Mouse (Mus musculus): Measurements from ENCODE around the gene Fam168a. TPM values are rescaled to one million over a fixed set of nuclear protein-coding genes. Genes with fewer than 3 reads are reported as not detected.

Gene Fam168a
- total and polyA plus RNA-seq, 3 experiments, result 16.3 to 88.2 (median 49.3) TPM

DNA sequence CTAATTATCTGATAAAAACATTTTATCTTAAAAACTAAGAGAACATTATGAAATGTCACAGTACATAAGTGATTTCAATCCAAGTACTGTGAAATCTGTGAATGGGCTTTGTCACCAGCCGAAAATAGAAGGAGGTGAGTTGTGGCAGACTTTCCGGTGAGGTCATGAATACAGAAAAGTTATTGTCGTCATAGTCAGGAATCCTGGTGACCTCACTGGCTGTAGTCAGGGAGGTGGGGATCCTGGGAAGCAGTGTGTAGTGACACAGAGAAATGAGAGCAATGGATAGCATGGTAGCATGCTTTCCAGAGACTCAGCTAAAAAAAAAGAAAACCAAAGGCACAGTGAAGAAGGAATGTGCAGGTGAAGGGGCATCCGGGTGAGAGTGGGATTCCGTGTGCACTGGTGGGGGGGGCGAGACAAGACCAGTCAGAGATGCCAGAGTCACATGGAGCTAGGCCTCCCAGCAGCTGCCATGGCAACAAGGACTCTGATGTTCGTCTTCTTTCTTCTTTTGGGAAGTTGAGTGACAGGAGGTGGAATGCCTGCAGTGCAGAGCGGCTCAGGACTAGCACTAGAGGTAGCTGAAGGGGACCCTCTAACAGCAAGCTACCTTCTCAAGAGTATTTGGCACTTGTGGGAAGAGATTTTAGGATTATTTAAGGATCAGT is 109.6 kb downstream of the Fam168a start:
- peaks cover 31% of the 10 kb centered on the region for H3K36me3 ChIP-seq (replicated peaks)
- DNase-seq (ENCODE audit: low spot score), result no peak
- no peak for TF ChIP-seq CTCF (IDR thresholded peaks at IDR 0.05; ENCODE audit: low read depth, low read length)
- no peak for TF ChIP-seq POLR2AphosphoS5 (IDR thresholded peaks at IDR 0.05; ENCODE audit: insufficient replicate concordance, low read depth, low read length)
- TF ChIP-seq TAL1 (conservative IDR thresholded peaks at IDR 0.05; ENCODE audit: low read depth, low read length), result no peak
- no peak for TF ChIP-seq GATA1 (IDR thresholded peaks at IDR 0.05; ENCODE audit: borderline replicate concordance, low read length)
- no peak for TF ChIP-seq GATA2 (IDR thresholded peaks at IDR 0.05; ENCODE audit: borderline replicate concordance, low read depth, low read length)
- ATAC-seq (ENCODE audit: extremely low read depth, insufficient number of reproducible peaks, low FRiP score, poor library complexity, severe bottlenecking), result no peak
- no peaks in the 10 kb centered on the region for H3K9me3 ChIP-seq (replicated peaks)
- 0 out of 2 replicates have a peak, but pooled peaks cover 2% of the 10 kb centered on the region for H3K4me1 ChIP-seq (ENCODE audit: insufficient read depth, low read depth, low read length)
- no peak overlapping the region for H3K4me3 ChIP-seq (ENCODE audit: low read depth, low read length)
- no peaks in the 10 kb centered on the region for H3K27me3 ChIP-seq (ENCODE audit: insufficient read depth, low read length)

DNA sequence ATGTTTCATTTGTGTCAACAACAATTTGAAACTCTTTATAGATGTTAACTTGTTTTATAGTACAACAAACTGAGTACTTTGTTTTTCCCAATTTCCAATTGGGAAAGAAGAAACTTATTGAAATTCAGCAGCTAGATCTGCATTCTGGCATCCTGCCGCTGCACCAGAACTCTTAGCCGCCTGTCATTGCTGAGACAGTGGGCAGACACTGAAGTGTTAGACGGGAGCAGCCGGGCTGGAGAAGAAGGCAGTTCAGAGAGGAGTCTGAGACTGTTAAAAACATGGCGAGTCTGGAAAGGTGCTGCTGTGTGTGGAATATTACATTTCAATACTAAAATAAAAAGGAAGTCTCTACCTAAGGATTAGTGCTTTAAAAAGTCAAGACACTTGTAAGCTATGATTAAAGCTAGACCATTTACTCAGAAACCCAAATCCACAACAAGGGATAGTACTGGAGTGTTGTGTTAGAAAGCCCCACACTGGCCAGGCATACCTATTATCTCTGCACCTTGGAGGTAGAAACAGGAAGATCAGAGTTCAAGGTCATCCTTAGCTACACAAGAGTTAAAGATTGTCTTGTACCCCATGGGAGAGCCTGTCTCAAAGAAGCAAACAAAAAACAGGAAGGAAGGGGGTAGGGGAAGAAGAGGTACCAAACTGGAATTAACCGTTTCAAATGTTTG is 110.5 kb downstream of the Fam168a start:
- Histone ChIP-seq H3K4me1 (ENCODE audit: insufficient read depth, low read depth, low read length) (0 out of 2 replicates have a peak, but pooled peaks cover 2% of the 10 kb centered on the region), H3K9me3 (replicated peaks) (no peaks in the 10 kb centered on the region), H3K36me3 (replicated peaks) (peaks cover 31% of the 10 kb centered on the region), H3K4me3 (ENCODE audit: low read depth, low read length) (no peak overlapping the region), H3K27me3 (ENCODE audit: insufficient read depth, low read length) (no peaks in the 10 kb centered on the region)
- no peak for TF ChIP-seq GATA2 (IDR thresholded peaks at IDR 0.05; ENCODE audit: borderline replicate concordance, low read depth, low read length)
- no peak for TF ChIP-seq CTCF (IDR thresholded peaks at IDR 0.05; ENCODE audit: low read depth, low read length)
- no peak for TF ChIP-seq TAL1 (conservative IDR thresholded peaks at IDR 0.05; ENCODE audit: low read depth, low read length)
- no peak for TF ChIP-seq GATA1 (IDR thresholded peaks at IDR 0.05; ENCODE audit: borderline replicate concordance, low read length)
- no peak for TF ChIP-seq POLR2AphosphoS5 (IDR thresholded peaks at IDR 0.05; ENCODE audit: insufficient replicate concordance, low read depth, low read length)
- DNase-seq (ENCODE audit: low spot score), result no peak
- ATAC-seq (ENCODE audit: extremely low read depth, insufficient number of reproducible peaks, low FRiP score, poor library complexity, severe bottlenecking), result no peak

DNA sequence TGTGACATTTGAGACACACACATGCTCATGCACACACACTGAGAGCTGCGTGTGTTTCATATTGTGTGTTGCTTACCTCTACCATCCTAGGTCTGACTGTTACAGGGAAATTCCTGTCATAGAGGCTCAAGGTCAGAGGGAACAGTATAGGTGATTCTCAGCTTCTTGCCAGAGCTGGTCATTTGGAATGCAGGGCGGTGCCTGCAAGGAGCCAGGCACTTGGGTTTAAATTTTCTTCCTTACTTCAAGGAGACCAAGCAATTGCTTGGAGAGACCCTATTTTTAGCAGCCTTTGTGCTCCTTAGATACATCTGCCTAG is 111.0 kb downstream of the Fam168a start:
- TF ChIP-seq TAL1 (conservative IDR thresholded peaks at IDR 0.05; ENCODE audit: low read depth, low read length), result no peak
- no peak for TF ChIP-seq GATA1 (IDR thresholded peaks at IDR 0.05; ENCODE audit: borderline replicate concordance, low read length)
- TF ChIP-seq GATA2 (IDR thresholded peaks at IDR 0.05; ENCODE audit: borderline replicate concordance, low read depth, low read length), result no peak
- TF ChIP-seq CTCF (IDR thresholded peaks at IDR 0.05; ENCODE audit: low read depth, low read length), result no peak
- no peak for TF ChIP-seq POLR2AphosphoS5 (IDR thresholded peaks at IDR 0.05; ENCODE audit: insufficient replicate concordance, low read depth, low read length)
- Histone ChIP-seq H3K27me3 (ENCODE audit: insufficient read depth, low read length) (no peaks in the 10 kb centered on the region), H3K4me1 (ENCODE audit: insufficient read depth, low read depth, low read length) (0 out of 2 replicates have a peak, but pooled peaks cover 2% of the 10 kb centered on the region), H3K4me3 (ENCODE audit: low read depth, low read length) (no peak overlapping the region), H3K9me3 (replicated peaks) (no peaks in the 10 kb centered on the region), H3K36me3 (replicated peaks) (peaks cover 30% of the 10 kb centered on the region)
- ATAC-seq (ENCODE audit: extremely low read depth, insufficient number of reproducible peaks, low FRiP score, poor library complexity, severe bottlenecking), result no peak
- DNase-seq (ENCODE audit: low spot score), result no peak

DNA sequence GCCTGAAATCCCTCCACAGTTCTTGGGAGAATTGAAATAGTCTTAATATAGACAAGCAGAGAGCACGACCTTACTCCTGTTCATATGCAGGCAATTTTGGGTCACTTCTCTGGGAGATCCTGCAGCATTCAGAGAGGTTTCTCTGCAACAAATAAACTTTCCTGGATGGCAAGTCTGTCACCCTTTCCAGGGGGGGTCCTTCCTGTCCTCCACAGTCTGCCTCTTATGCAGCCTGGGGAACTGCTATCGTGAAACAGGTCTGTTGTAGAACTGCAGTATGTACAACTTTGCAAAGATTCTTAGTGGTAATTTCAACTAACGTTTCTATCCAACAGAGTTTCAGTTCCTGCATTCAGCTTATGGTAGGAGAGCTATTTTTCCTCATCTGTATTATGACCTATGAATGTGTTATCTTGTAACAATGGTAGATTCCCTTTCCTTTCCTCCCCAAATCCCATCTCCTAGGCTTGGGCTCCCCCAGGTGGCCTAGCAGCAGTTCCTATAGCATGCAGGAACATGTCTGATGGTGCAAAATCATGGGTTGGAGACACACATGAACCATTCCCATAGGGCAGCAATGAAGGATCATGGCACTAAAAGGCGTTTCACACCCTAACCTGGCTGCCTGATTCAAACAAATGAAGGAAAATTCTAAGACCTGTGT is 112.1 kb downstream of the Fam168a start:
- no peak overlapping the region for H3K4me3 ChIP-seq (ENCODE audit: low read depth, low read length)
- 0 out of 2 replicates have a peak, but pooled peaks cover 2% of the 10 kb centered on the region for H3K4me1 ChIP-seq (ENCODE audit: insufficient read depth, low read depth, low read length)
- no peak for DNase-seq (ENCODE audit: low spot score)
- TF ChIP-seq GATA1 (IDR thresholded peaks at IDR 0.05; ENCODE audit: borderline replicate concordance, low read length), result no peak
- no peak for TF ChIP-seq TAL1 (conservative IDR thresholded peaks at IDR 0.05; ENCODE audit: low read depth, low read length)
- no peak for TF ChIP-seq GATA2 (IDR thresholded peaks at IDR 0.05; ENCODE audit: borderline replicate concordance, low read depth, low read length)
- TF ChIP-seq POLR2AphosphoS5 (IDR thresholded peaks at IDR 0.05; ENCODE audit: insufficient replicate concordance, low read depth, low read length), result no peak
- TF ChIP-seq CTCF (IDR thresholded peaks at IDR 0.05; ENCODE audit: low read depth, low read length), result no peak
- H3K27me3 ChIP-seq (ENCODE audit: insufficient read depth, low read length), result no peaks in the 10 kb centered on the region
- H3K9me3 ChIP-seq (replicated peaks), result no peaks in the 10 kb centered on the region
- H3K36me3 ChIP-seq (replicated peaks), result peaks cover 27% of the 10 kb centered on the region
- no peak for ATAC-seq (ENCODE audit: extremely low read depth, insufficient number of reproducible peaks, low FRiP score, poor library complexity, severe bottlenecking)

DNA sequence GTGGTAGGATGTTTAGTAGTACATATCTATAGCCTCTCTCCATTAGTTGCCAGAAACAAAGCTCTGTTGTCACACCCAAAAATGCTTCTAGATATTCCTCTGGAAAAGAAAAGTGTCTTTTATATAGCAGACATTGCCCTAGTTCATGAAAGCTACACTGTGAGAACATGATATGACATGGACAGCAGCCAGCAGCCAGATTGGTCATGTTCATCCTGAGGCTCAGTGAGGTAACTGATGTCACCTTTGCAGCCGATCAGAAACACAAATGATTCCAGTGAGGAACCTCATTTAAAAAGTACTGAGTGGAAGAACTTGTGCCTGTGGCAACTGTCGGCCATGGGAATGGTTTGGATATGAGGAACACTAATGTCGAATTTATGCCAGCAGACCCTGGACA is 118.2 kb downstream of the Fam168a start:
- Histone ChIP-seq H3K4me3 (ENCODE audit: low read depth, low read length) (no peak overlapping the region), H3K4me1 (ENCODE audit: insufficient read depth, low read depth, low read length) (no peaks in the 10 kb centered on the region), H3K27me3 (ENCODE audit: insufficient read depth, low read length) (no peaks in the 10 kb centered on the region), H3K9me3 (replicated peaks) (no peaks in the 10 kb centered on the region), H3K36me3 (replicated peaks) (peaks cover 35% of the 10 kb centered on the region)
- DNase-seq (ENCODE audit: low spot score), result no peak
- no peak for ATAC-seq (ENCODE audit: extremely low read depth, insufficient number of reproducible peaks, low FRiP score, poor library complexity, severe bottlenecking)
- TF ChIP-seq POLR2AphosphoS5 (IDR thresholded peaks at IDR 0.05; ENCODE audit: insufficient replicate concordance, low read depth, low read length), result no peak
- TF ChIP-seq CTCF (IDR thresholded peaks at IDR 0.05; ENCODE audit: low read depth, low read length), result no peak
- TF ChIP-seq GATA1 (IDR thresholded peaks at IDR 0.05; ENCODE audit: borderline replicate concordance, low read length), result no peak
- no peak for TF ChIP-seq GATA2 (IDR thresholded peaks at IDR 0.05; ENCODE audit: borderline replicate concordance, low read depth, low read length)
- TF ChIP-seq TAL1 (conservative IDR thresholded peaks at IDR 0.05; ENCODE audit: low read depth, low read length), result no peak

DNA sequence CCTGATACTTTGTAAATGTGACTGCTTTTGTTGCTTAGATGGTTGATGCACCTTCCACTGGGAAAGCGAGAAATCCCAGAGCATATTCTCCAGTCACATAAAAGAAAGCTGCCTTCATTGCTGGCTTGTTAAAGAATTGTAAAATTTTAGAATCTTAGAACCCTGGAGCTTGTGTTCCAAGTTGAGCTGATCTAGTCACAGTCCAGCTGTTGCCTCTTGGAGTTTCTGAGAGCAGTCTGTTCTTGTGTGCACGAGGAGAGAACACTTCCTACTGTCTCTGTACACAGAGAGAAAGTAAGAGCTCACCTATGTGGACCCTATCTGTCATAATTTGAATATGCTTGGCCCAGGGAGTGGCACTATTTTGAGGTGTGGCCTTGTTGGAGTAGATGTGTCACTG is 122.1 kb downstream of the Fam168a start:
- no peaks in the 10 kb centered on the region; the same call in 1 of the 2 replicates for H3K4me1 ChIP-seq (ENCODE audit: insufficient read depth, low read depth, low read length)
- ATAC-seq (ENCODE audit: extremely low read depth, insufficient number of reproducible peaks, low FRiP score, poor library complexity, severe bottlenecking), result no peak

More for the DNA sequence above, 122.1 kb downstream of the Fam168a start:
- TF ChIP-seq CTCF (IDR thresholded peaks at IDR 0.05; ENCODE audit: low read depth, low read length), result no peak
- no peak for TF ChIP-seq GATA1 (IDR thresholded peaks at IDR 0.05; ENCODE audit: borderline replicate concordance, low read length)
- TF ChIP-seq GATA2 (IDR thresholded peaks at IDR 0.05; ENCODE audit: borderline replicate concordance, low read depth, low read length), result no peak
- no peak for TF ChIP-seq TAL1 (conservative IDR thresholded peaks at IDR 0.05; ENCODE audit: low read depth, low read length)
- TF ChIP-seq POLR2AphosphoS5 (IDR thresholded peaks at IDR 0.05; ENCODE audit: insufficient replicate concordance, low read depth, low read length), result no peak
- Histone ChIP-seq H3K36me3 (replicated peaks) (peaks cover 53% of the 10 kb centered on the region), H3K4me3 (ENCODE audit: low read depth, low read length) (no peak overlapping the region), H3K9me3 (replicated peaks) (no peaks in the 10 kb centered on the region), H3K27me3 (ENCODE audit: insufficient read depth, low read length) (no peaks in the 10 kb centered on the region)
- DNase-seq (ENCODE audit: low spot score), result no peak

Measured in G1E (cell line).